Mouse (Mus musculus): ENCODE measurements at regions not wholly inside any gene's neighbourhood (a gene's known extent, or its start where the extent isn't known, plus 50 kb on each side); places are given as distances from the start of the nearest gene placed in this dataset.

GRCm38 (mm10) chr14:123143489-123144046 is 159.7 kb upstream of the Tmtc4 start:
- TF ChIP-seq CTCF (IDR thresholded peaks at IDR 0.05; ENCODE audit: low read depth) (no peak), EP300 (IDR thresholded peaks at IDR 0.05; ENCODE audit: low read depth) (no peak)

All from liver, embryonic 14.5 days (tissue).